Mouse (Mus musculus): Measurements from ENCODE around the gene Dmac1. TPM values are rescaled to one million over a fixed set of nuclear protein-coding genes. Genes with fewer than 3 reads are reported as not detected.
A peak's percentile ranks its signal among the peaks of the same experiment; 100 is the strongest.
"Not testable (repeated sequence)": the region's sequence is repeated elsewhere in the genome, so short reads cannot be mapped to it uniquely, and the experiment has no call there.

The Dmac1 gene
- 101 and 106 TPM in 2 replicates for total RNA-seq (2014; fragmentation: Nextera tagmentation)
- total RNA-seq (2017) = 84.5 and 125 TPM in 2 replicates

- peak; percentile 94 for ATAC-seq (replicated peaks; ENCODE audit: low FRiP score, low TSS enrichment, poor library complexity, severe bottlenecking)
Observed at GRCm38 (mm10) chr4:75278197-75279175, at the start of gene Dmac1. Gene Dmac1 (minus strand): TSS chr4:75278305.

GRCm38 (mm10) chr4:75315431-75315830, 37.3 kb upstream of the Dmac1 start:
- no peak for ATAC-seq (replicated peaks; ENCODE audit: low FRiP score, low TSS enrichment, poor library complexity, severe bottlenecking)

GRCm38 (mm10) chr4:75315007-75315406, 36.9 kb upstream of the Dmac1 start:
- ATAC-seq (replicated peaks; ENCODE audit: low FRiP score, low TSS enrichment, poor library complexity, severe bottlenecking) = no peak

GRCm38 (mm10) chr4:75311918-75312317, 33.8 kb upstream of the Dmac1 start:
- ATAC-seq (replicated peaks; ENCODE audit: low FRiP score, low TSS enrichment, poor library complexity, severe bottlenecking) = no peak

- no peak for ATAC-seq (replicated peaks; ENCODE audit: low FRiP score, low TSS enrichment, poor library complexity, severe bottlenecking)
Observed at GRCm38 (mm10) chr4:75311305-75311704, 33.2 kb upstream of the Dmac1 start.

GRCm38 (mm10) chr4:75300205-75300972, 22.3 kb upstream of the Dmac1 start:
- ATAC-seq (replicated peaks; ENCODE audit: low FRiP score, low TSS enrichment, poor library complexity, severe bottlenecking) = no peak

- ATAC-seq (replicated peaks; ENCODE audit: low FRiP score, low TSS enrichment, poor library complexity, severe bottlenecking) = no peak
Observed at GRCm38 (mm10) chr4:75292315-75292714, 14.2 kb upstream of the Dmac1 start.

GRCm38 (mm10) chr4:75291142-75291541, 13.0 kb upstream of the Dmac1 start:
- no peak for ATAC-seq (replicated peaks; ENCODE audit: low FRiP score, low TSS enrichment, poor library complexity, severe bottlenecking)

GRCm38 (mm10) chr4:75277467-75278196, 473 bp downstream of the Dmac1 start:
- peak; percentile 68 for ATAC-seq (replicated peaks; ENCODE audit: low FRiP score, low TSS enrichment, poor library complexity, severe bottlenecking)

- no peak for ATAC-seq (replicated peaks; ENCODE audit: low FRiP score, low TSS enrichment, poor library complexity, severe bottlenecking)
Observed at GRCm38 (mm10) chr4:75275737-75276136, 2.4 kb downstream of the Dmac1 start.

GRCm38 (mm10) chr4:75267866-75268265, 10.2 kb downstream of the Dmac1 start:
- ATAC-seq (replicated peaks; ENCODE audit: low FRiP score, low TSS enrichment, poor library complexity, severe bottlenecking) = no peak

GRCm38 (mm10) chr4:75266773-75267550, 11.1 kb downstream of the Dmac1 start:
- ATAC-seq (replicated peaks; ENCODE audit: low FRiP score, low TSS enrichment, poor library complexity, severe bottlenecking) = peak; percentile 82

GRCm38 (mm10) chr4:75264219-75264618, 13.9 kb downstream of the Dmac1 start:
- no peak for ATAC-seq (replicated peaks; ENCODE audit: low FRiP score, low TSS enrichment, poor library complexity, severe bottlenecking)

GRCm38 (mm10) chr4:75263556-75264129, 14.5 kb downstream of the Dmac1 start:
- ATAC-seq (replicated peaks; ENCODE audit: low FRiP score, low TSS enrichment, poor library complexity, severe bottlenecking) = no peak

- no peak for ATAC-seq (replicated peaks; ENCODE audit: low FRiP score, low TSS enrichment, poor library complexity, severe bottlenecking)
Observed at GRCm38 (mm10) chr4:75262423-75262822, 15.7 kb downstream of the Dmac1 start.

GRCm38 (mm10) chr4:75260156-75260555, 17.9 kb downstream of the Dmac1 start:
- no peak for ATAC-seq (replicated peaks; ENCODE audit: low FRiP score, low TSS enrichment, poor library complexity, severe bottlenecking)

- no peak for ATAC-seq (replicated peaks; ENCODE audit: low FRiP score, low TSS enrichment, poor library complexity, severe bottlenecking)
Observed at GRCm38 (mm10) chr4:75259447-75259846, 18.7 kb downstream of the Dmac1 start.

GRCm38 (mm10) chr4:75234602-75235001, 43.5 kb downstream of the Dmac1 start:
- ATAC-seq (replicated peaks; ENCODE audit: low FRiP score, low TSS enrichment, poor library complexity, severe bottlenecking) = not testable (repeated sequence)
